Mouse (Mus musculus) neural tube, embryonic 11.5 days (tissue): ENCODE measurements around the gene Teddm2. TPM values are rescaled to one million over a fixed set of nuclear protein-coding genes. Genes with fewer than 3 reads are reported as not detected.

ENCODE experiments used
- ATAC-seq: fragments of 200-750 bp; cut with Nextera tagmentation; 2 replicates; pipeline ENCODE4 v1.8.0; 2017; ENCODE audit warnings: moderate number of reproducible peaks, mild to moderate bottlenecking, moderate TSS enrichment, moderate library complexity; ENCODE audit not compliant: insufficient read depth, low FRiP score, low TSS enrichment
- DNase-seq: peaks from one replicate; pipeline ENCODE4 v3.0.0-alpha.2; 2015; ENCODE audit warnings: low spot score
- H3K27ac ChIP-seq: fragments of 300-500 bp; sonication (generic); 2 replicates; pipeline ENCODE4 v1.5.1; 2014; ENCODE audit warnings: low read depth, mild to moderate bottlenecking, low read length
- H3K27me3 ChIP-seq: fragments of 300-500 bp; sonication (generic); 2 replicates; pipeline ENCODE4 v1.6.1; 2014; ENCODE audit warnings: mild to moderate bottlenecking, low read length, mixed read lengths; ENCODE audit not compliant: control insufficient read depth, insufficient read depth
- H3K36me3 ChIP-seq: fragments of 300-500 bp; sonication (generic); 2 replicates; pipeline ENCODE4 v1.6.1; 2014; ENCODE audit warnings: mild to moderate bottlenecking, low read length, moderate library complexity, mixed read lengths; ENCODE audit not compliant: control insufficient read depth, insufficient read depth
- H3K4me1 ChIP-seq: fragments of 300-500 bp; sonication (generic); 2 replicates; pipeline ENCODE4 v1.6.1; 2014; ENCODE audit warnings: low read length, mixed read lengths; ENCODE audit not compliant: control insufficient read depth, insufficient read depth
- H3K4me2 ChIP-seq: fragments of 300-500 bp; sonication (generic); 2 replicates; pipeline ENCODE4 v1.6.1; 2014; ENCODE audit warnings: low read depth, mild to moderate bottlenecking, moderate library complexity
- H3K4me3 ChIP-seq: fragments of 300-500 bp; sonication (generic); 2 replicates; pipeline ENCODE4 v1.5.1; 2014; ENCODE audit warnings: low read depth, low read length
- H3K9ac ChIP-seq: fragments of 300-500 bp; sonication (generic); 2 replicates; pipeline ENCODE4 v1.6.1; 2014; ENCODE audit warnings: mild to moderate bottlenecking, low read length
- H3K9me3 ChIP-seq: fragments of 300-500 bp; sonication (generic); 2 replicates; pipeline ENCODE4 v1.6.1; 2016; ENCODE audit warnings: low read length; ENCODE audit not compliant: control insufficient read depth
- WGBS: fragments of 180-500 bp; shearing (Covaris S2); extraction: QIAGEN DNeasy Blood & Tissue Kit; methylation state at CpG from one replicate; pipeline ENCODE4 v1.1.7; 2014; 5-methylcytosine and 5-hydroxymethylcytosine counted together
- polyA plus RNA-seq: library from polyadenylated mRNA; unstranded; fragments of >200 nt; fragmentation: Nextera tagmentation; extraction: Ambion mirVana; gene quantifications from 2 replicates; pipeline ENCODE4 v1.2.1, GENCODE M21; 2014

The Teddm2 gene
- polyA plus RNA-seq: 0.49 and 0.57 TPM in 2 replicates

DNA sequence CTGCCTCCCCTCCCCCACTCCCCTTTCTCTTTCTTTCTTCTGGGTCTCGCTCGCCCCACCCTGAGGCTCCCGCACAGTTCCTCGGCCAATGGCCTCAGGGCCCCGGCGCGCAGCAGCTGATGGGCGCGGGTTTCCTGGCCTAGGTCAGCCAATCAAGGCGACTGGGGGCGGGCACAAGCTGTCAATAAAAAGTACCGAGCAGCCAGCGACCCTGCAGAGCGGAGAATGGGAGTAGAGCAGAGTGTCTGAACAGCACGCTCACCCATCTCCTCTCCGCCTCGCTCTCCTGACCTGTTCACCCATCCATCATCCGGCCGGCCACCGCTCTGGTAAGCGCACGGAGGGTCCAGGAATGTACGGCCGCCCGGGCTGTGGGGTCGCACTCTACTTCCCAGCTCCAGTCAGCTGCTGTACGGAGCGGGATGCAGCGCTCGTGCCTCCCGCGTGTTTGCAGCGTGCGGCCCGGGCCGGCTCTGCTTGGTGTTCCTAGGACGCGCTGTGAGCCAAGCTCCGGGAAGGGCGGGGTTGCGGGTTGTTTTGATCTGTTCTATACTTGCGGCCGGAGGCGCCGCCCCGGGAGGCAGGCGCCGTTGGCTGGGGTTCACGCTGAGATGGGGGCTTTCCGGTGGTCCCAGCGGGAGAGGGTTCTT lies at the start of gene Teddm2, which contains the start of gene Glul:
TSS of gene Teddm2 (minus strand) at position 498 of the 650 bp plus-strand sequence.
TSS of gene Glul (plus strand) at position 214 of the 650 bp plus-strand sequence.
- Histone ChIP-seq H3K4me3 (peak within 1 kb of the TSS; percentile 79), H3K4me1 (peaks cover 15% of the 10 kb centered on the region), H3K27me3 (no peaks in the 10 kb centered on the region), H3K4me2 (peak within 1 kb of the TSS; percentile 73), H3K27ac (peak within 1 kb of the TSS; percentile 97), H3K9me3 (no peaks in the 10 kb centered on the region), H3K9ac (peak within 1 kb of the TSS; percentile 90), H3K36me3 (peaks cover 3% of the 10 kb centered on the region)
- DNase-seq (peak; percentile 99), ATAC-seq (peak; percentile 97)
- under 1% methylated on average over 51 of the region's 51 CpGs for WGBS

DNA sequence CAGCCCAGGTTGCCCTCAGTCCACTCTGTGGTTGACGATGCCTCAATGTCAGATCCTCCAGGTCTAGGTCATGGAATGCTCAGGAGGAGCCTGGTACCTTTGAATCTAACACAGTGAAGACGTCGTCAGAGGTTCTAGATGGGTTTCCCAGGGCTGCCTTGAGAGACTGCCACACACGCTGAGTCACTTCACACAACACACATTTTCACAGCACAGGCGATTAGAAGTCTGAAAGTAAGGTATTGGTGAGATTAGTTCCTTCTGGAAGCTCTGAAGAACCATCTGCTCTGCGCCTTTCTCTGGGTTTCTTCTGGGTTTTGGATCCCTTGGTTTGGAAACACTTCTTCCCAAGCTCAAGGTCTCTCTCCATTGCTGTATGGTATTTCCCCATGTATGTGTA lies 47.8 kb upstream of the Teddm2 start:
- Histone ChIP-seq H3K9me3 (no peaks in the 10 kb centered on the region), H3K4me3 (no peak overlapping the region), H3K4me2 (no peak overlapping the region), H3K4me1 (no peaks in the 10 kb centered on the region), H3K9ac (no peak overlapping the region), H3K36me3 (no peaks in the 10 kb centered on the region), H3K27ac (no peak overlapping the region), H3K27me3 (no peaks in the 10 kb centered on the region)
- 93% methylated on average over 6 of the region's 6 CpGs for WGBS
- ATAC-seq (no peak), DNase-seq (no peak)

DNA sequence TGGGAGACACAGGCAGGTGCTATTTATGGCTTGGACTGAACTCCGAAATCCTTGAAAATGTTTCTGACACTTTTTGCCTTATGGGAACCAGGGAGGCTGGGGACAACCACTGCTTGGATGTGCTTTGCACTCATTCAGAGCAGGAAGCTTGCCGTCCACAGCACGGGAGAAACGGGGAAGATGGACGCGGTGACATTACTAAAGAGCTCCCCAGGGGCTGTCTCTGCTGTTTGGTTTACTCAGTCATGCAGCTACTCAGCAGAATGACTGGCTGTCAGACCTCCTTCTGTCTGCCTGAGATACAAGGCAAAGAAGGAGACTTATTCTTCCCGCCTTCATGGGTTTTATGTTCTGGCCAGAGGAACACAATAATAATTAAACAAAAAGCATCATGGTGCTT lies 46.9 kb upstream of the Teddm2 start:
- Histone ChIP-seq H3K27ac (no peak overlapping the region), H3K4me2 (no peak overlapping the region), H3K9ac (no peak overlapping the region), H3K27me3 (no peaks in the 10 kb centered on the region), H3K9me3 (no peaks in the 10 kb centered on the region), H3K4me1 (no peaks in the 10 kb centered on the region), H3K36me3 (no peaks in the 10 kb centered on the region), H3K4me3 (no peak overlapping the region)
- no peak for DNase-seq
- ATAC-seq: no peak
- WGBS: 31% methylated on average over 7 of the region's 7 CpGs

DNA sequence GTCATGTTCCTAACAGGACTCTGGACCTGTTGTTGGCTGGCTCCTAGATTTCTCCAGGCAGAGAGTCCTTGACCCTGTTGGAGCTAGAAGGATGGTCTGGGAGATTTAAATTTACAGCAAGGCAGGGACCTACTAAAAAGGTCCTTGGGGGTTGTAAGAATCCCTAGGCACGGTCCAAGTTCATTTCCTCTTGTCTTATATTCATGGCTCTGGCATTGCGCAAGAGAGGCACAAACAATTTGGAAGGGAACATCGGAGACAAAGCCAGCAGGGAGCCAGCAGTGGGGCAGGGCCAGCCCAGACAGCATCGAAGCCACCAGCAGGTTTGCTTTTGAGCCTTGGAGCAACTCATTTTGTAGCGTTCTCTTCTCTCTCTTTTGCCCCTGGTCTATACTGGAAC lies 45.2 kb upstream of the Teddm2 start:
- Histone ChIP-seq H3K9ac (no peak overlapping the region), H3K27me3 (no peaks in the 10 kb centered on the region), H3K4me2 (no peak overlapping the region), H3K4me3 (no peak overlapping the region), H3K9me3 (no peaks in the 10 kb centered on the region), H3K4me1 (no peaks in the 10 kb centered on the region), H3K27ac (no peak overlapping the region), H3K36me3 (no peaks in the 10 kb centered on the region)
- DNase-seq (no peak), ATAC-seq (no peak)
- 76% methylated on average over 5 of the region's 5 CpGs for WGBS

DNA sequence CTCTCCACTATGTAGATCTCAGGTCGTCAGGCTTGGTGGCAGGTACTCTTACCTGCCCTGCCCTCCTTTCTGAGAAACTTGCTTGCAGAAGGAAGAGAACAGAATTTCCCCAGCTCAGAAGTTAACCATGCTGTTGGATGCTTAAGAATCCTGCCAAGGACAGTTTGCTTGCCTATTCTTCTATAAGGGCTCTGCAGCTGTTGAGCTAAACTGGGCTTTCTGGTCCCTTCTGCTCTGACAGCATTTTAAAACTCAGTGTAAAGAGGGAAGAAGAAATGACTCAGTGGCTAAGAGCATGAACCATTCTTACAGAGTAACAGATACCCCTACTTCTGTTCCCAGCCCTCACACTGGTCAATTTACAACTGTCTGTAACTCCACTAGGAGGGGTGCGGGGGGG lies 41.0 kb upstream of the Teddm2 start:
- no peak overlapping the region for H3K9ac ChIP-seq
- H3K9me3 ChIP-seq: no peaks in the 10 kb centered on the region
- no peaks in the 10 kb centered on the region for H3K4me1 ChIP-seq
- ATAC-seq: no peak
- H3K4me3 ChIP-seq: no peak overlapping the region
- DNase-seq: no peak
- H3K36me3 ChIP-seq: no peaks in the 10 kb centered on the region
- 88% methylated on average over 2 of the region's 2 CpGs for WGBS
- no peak overlapping the region for H3K27ac ChIP-seq
- H3K4me2 ChIP-seq: no peak overlapping the region
- H3K27me3 ChIP-seq: no peaks in the 10 kb centered on the region

DNA sequence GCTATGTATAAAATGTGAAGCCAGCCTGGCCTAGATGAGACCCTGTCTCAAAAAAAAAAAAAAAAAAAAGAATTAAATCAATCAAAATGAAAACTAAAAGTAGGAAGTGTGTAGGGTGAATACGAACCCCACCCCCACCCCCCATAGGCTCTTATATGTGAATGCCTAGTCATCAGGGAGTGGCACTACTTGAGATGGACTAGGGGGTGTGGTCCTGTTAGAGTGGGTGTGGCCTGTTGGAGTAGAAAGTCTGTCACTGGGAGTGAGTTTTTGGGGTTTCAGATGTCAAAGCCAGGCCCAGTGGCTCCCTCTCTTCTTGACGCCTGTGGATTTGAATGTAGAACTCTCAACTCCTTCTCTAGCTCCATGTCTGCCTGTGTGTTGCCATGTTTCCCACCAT lies 37.0 kb upstream of the Teddm2 start:
- WGBS: 96% methylated on average over 2 of the region's 2 CpGs
- Histone ChIP-seq H3K4me1 (no peaks in the 10 kb centered on the region), H3K27me3 (no peaks in the 10 kb centered on the region), H3K36me3 (no peaks in the 10 kb centered on the region), H3K4me3 (no peak overlapping the region), H3K9me3 (no peaks in the 10 kb centered on the region), H3K9ac (no peak overlapping the region), H3K27ac (no peak overlapping the region), H3K4me2 (no peak overlapping the region)
- DNase-seq (no peak), ATAC-seq (no peak)

DNA sequence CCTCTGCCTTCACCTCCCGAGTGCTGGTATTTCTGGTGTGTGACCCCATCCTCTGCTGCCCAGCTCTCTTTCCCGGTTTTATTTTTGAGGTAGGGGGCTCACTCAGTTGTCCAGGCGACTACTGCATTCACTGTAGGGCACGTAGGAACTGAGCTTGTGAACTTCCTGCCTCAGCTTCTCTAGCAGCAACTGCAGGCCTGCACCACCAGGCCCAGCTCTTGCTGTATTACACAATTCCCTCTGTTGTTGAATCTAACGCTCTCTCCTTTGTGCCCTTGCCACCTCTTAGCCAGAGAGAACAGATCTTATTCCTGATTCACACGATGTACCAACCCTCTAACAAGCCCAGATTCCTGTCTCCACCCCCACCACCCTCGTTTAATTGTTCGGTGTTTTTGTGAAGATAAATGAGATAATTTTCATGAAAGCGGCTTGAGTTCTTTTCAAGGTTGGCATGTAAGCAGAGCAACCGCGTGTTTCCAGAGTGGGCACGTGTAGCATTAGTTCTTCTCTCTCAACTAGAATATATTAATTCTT lies 35.9 kb upstream of the Teddm2 start:
- 87% methylated on average over 12 of the region's 12 CpGs for WGBS
- Histone ChIP-seq H3K36me3 (no peaks in the 10 kb centered on the region), H3K9me3 (no peaks in the 10 kb centered on the region), H3K27me3 (no peaks in the 10 kb centered on the region), H3K4me3 (no peak overlapping the region), H3K27ac (no peak overlapping the region), H3K4me1 (no peaks in the 10 kb centered on the region), H3K4me2 (no peak overlapping the region), H3K9ac (no peak overlapping the region)
- DNase-seq (no peak), ATAC-seq (no peak)

DNA sequence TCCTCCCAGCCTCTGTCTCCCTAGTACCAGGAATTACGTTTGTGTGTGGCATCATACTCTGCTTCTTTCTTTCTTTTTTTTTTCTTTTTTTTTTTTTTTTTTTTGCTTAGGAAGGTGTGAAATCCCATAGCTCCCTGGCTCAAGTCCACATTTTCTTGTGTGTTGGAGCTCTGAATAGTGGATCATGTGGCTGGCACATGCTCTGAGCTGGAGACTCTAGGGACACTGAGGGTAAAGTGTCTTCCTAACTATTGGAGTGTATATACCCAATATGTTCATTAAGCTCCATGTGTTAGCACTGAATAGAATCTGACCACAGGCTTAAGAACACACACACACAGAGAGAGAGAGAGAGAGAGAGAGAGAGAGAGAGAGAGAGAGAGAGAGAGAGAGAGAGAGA lies 33.7 kb upstream of the Teddm2 start:
- ATAC-seq: no peak
- H3K9me3 ChIP-seq: no peaks in the 10 kb centered on the region
- no peaks in the 10 kb centered on the region for H3K27me3 ChIP-seq
- DNase-seq: no peak
- H3K36me3 ChIP-seq: no peaks in the 10 kb centered on the region
- no peak overlapping the region for H3K27ac ChIP-seq
- 75% methylated on average over 1 of the region's 1 CpGs for WGBS
- H3K4me2 ChIP-seq: no peak overlapping the region
- H3K4me3 ChIP-seq: no peak overlapping the region
- no peaks in the 10 kb centered on the region for H3K4me1 ChIP-seq
- no peak overlapping the region for H3K9ac ChIP-seq

DNA sequence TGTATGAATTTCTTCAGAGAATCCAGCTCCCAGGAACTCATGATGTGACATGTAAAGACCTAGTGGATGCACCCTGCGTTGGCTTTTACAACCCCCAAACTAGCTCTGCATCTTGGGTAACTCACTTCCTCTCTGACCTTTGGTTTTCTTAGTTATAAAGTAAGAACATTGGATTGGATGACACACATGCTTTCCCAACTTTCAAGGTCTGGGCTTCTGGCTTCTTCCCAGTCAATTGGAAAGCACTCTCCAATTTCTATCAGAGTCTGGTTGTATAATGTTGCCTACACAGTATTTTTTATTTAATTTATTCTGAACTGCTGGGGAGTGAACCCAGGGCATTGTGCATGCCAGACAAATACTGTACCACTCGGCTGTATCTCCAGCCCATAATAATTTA lies 30.4 kb upstream of the Teddm2 start:
- H3K9ac ChIP-seq: no peak overlapping the region
- H3K9me3 ChIP-seq: no peaks in the 10 kb centered on the region
- ATAC-seq: no peak
- no peak overlapping the region for H3K4me3 ChIP-seq
- no peaks in the 10 kb centered on the region for H3K36me3 ChIP-seq
- no peak overlapping the region for H3K27ac ChIP-seq
- DNase-seq: no peak
- no peaks in the 10 kb centered on the region for H3K27me3 ChIP-seq
- H3K4me1 ChIP-seq: no peaks in the 10 kb centered on the region
- no peak overlapping the region for H3K4me2 ChIP-seq
- 87% methylated on average over 2 of the region's 2 CpGs for WGBS
